Mouse (Mus musculus) MEL (cell line): Measurements from ENCODE around the gene Ildr1. TPM values are rescaled to one million over a fixed set of nuclear protein-coding genes. Genes with fewer than 3 reads are reported as not detected.

Source experiments
- DNase-seq: peaks from one replicate; pipeline ENCODE4 v3.0.0; 2011; ENCODE audit warnings: low read depth, low spot score
- H3K27ac ChIP-seq: 2 replicates; pipeline ENCODE4 v1.5.1; 2012; ENCODE audit warnings: low read depth, mild to moderate bottlenecking, control low read depth, low read length, moderate library complexity; ENCODE audit not compliant: control insufficient read depth
- H3K27me3 ChIP-seq, 2 experiments: fragments of 150-350 bp in 1 of 2; sonication (generic) in 1 of 2; 2 replicates each; pipeline ENCODE4 v1.6.1; 2012; ENCODE audit warnings: low read length in 2 of 2, mild to moderate bottlenecking in 2 of 2, improper control_type of control experiment in 1 of 2, moderate library complexity in 1 of 2; ENCODE audit not compliant: insufficient read depth in 2 of 2, control insufficient read depth in 1 of 2
- H3K36me3 ChIP-seq, 2 experiments: 2 replicates each; pipeline ENCODE4 v1.6.1; 2012 to 2014; ENCODE audit warnings: low read length in 2 of 2, improper control_type of control experiment in 1 of 2, inconsistent platforms in 1 of 2, mild to moderate bottlenecking in 1 of 2; ENCODE audit not compliant: insufficient read depth in 2 of 2, control insufficient read depth in 1 of 2
- H3K4me1 ChIP-seq, 2 experiments: fragments of 150-350 bp in 1 of 2; sonication (generic) in 1 of 2; 2 replicates each; pipeline ENCODE4 v1.6.1; 2012; ENCODE audit warnings: low read length in 2 of 2, improper control_type of control experiment in 1 of 2, mild to moderate bottlenecking in 1 of 2; ENCODE audit not compliant: insufficient read depth in 2 of 2, control insufficient read depth in 1 of 2
- H3K4me3 ChIP-seq, 2 experiments: fragments of 150-350 bp in 1 of 2; sonication (generic) in 1 of 2; 2 replicates each; pipeline ENCODE4 v1.5.1; 2012; ENCODE audit warnings: low read depth in 2 of 2, low read length in 2 of 2, mild to moderate bottlenecking in 2 of 2, moderate library complexity in 2 of 2, control low read depth in 1 of 2, improper control_type of control experiment in 1 of 2; ENCODE audit not compliant: control insufficient read depth in 1 of 2, insufficient read depth in 1 of 2
- H3K79me2 ChIP-seq: 2 replicates; pipeline ENCODE4 v1.6.1; 2012; ENCODE audit warnings: mild to moderate bottlenecking, low read length, moderate library complexity; ENCODE audit not compliant: control insufficient read depth, poor library complexity, insufficient read depth
- H3K9ac ChIP-seq: 2 replicates; pipeline ENCODE4 v1.6.1; 2012; ENCODE audit warnings: low read depth, mild to moderate bottlenecking, control low read depth, low read length, moderate library complexity; ENCODE audit not compliant: control insufficient read depth, poor library complexity, severe bottlenecking
- H3K9me3 ChIP-seq: fragments of 150-350 bp; sonication (generic); replicated peaks from 2 replicates; pipeline ENCODE4 v1.6.1; 2012; ENCODE audit warnings: mild to moderate bottlenecking, low read length, improper control_type of control experiment, moderate library complexity; ENCODE audit not compliant: insufficient read depth
- CHD1 ChIP-seq: IDR thresholded peaks from 2 replicates; pipeline ENCODE4 v1.6.1; 2012; ENCODE audit warnings: low read depth, mild to moderate bottlenecking, inconsistent platforms, low read length, improper control_type of control experiment
- CHD2 ChIP-seq: IDR thresholded peaks from 2 replicates; pipeline ENCODE4 v1.6.1; 2011; ENCODE audit warnings: low read length, improper control_type of control experiment
- E2F4 ChIP-seq: IDR thresholded peaks from 2 replicates; pipeline ENCODE4 v1.6.1; 2011; ENCODE audit warnings: low read depth, low read length, improper control_type of control experiment, borderline replicate concordance
- EP300 ChIP-seq, 2 experiments: IDR thresholded peaks; 2 replicates each; pipeline ENCODE4 v1.6.1; 2011; ENCODE audit warnings: improper control_type of control experiment in 2 of 2, low read length in 2 of 2, low read depth in 1 of 2, mild to moderate bottlenecking in 1 of 2
- GABPA ChIP-seq: IDR thresholded peaks from 2 replicates; pipeline ENCODE4 v1.6.1; 2012; ENCODE audit warnings: low read depth, mild to moderate bottlenecking, inconsistent platforms, low read length, improper control_type of control experiment, moderate library complexity
- GATA1 ChIP-seq: IDR thresholded peaks from 2 replicates; pipeline ENCODE4 v1.6.1; 2011; ENCODE audit warnings: low read depth, low read length, improper control_type of control experiment
- HCFC1 ChIP-seq: IDR thresholded peaks from 2 replicates; pipeline ENCODE4 v1.6.1; 2012; ENCODE audit warnings: low read depth, mild to moderate bottlenecking, inconsistent platforms, low read length, improper control_type of control experiment, moderate library complexity
- JUND ChIP-seq: IDR thresholded peaks from 2 replicates; pipeline ENCODE4 v1.6.1; 2011; ENCODE audit warnings: low read depth, mild to moderate bottlenecking, improper control_type of control experiment, low read length
- KAT2A ChIP-seq: conservative IDR thresholded peaks from 2 replicates; pipeline ENCODE4 v1.6.1; 2012; ENCODE audit warnings: low read depth, low read length, improper control_type of control experiment, inconsistent platforms
- MAFK ChIP-seq: IDR thresholded peaks from 2 replicates; pipeline ENCODE4 v1.6.1; 2011; ENCODE audit warnings: low read depth, mild to moderate bottlenecking, low read length, improper control_type of control experiment, borderline replicate concordance
- MXI1 ChIP-seq: IDR thresholded peaks from 2 replicates; pipeline ENCODE4 v1.6.1; 2011; ENCODE audit warnings: mild to moderate bottlenecking, low read depth, low read length, improper control_type of control experiment
- MYB ChIP-seq: IDR thresholded peaks from 2 replicates; pipeline ENCODE4 v1.6.1; 2011; ENCODE audit warnings: mild to moderate bottlenecking, low read depth, low read length, improper control_type of control experiment
- MYC ChIP-seq: IDR thresholded peaks from 2 replicates; pipeline ENCODE4 v1.6.1; 2011; ENCODE audit warnings: low read depth, mild to moderate bottlenecking, low read length, improper control_type of control experiment, moderate library complexity
- NELFE ChIP-seq: IDR thresholded peaks from 2 replicates; pipeline ENCODE4 v1.6.1; 2011; ENCODE audit warnings: low read depth, low read length, improper control_type of control experiment
- POLR2A ChIP-seq, 2 experiments: IDR thresholded peaks; 2 replicates each; pipeline ENCODE4 v1.6.1; 2011 to 2012; ENCODE audit warnings: low read length in 2 of 2, mild to moderate bottlenecking in 2 of 2, control low read depth in 1 of 2, improper control_type of control experiment in 1 of 2, low read depth in 1 of 2, moderate library complexity in 1 of 2; ENCODE audit not compliant: control insufficient read depth in 1 of 2, insufficient read depth in 1 of 2, poor library complexity in 1 of 2
- RAD21 ChIP-seq: IDR thresholded peaks from 2 replicates; pipeline ENCODE4 v1.6.1; 2011; ENCODE audit warnings: mild to moderate bottlenecking, low read depth, low read length, improper control_type of control experiment
- SMC3 ChIP-seq: IDR thresholded peaks from 2 replicates; pipeline ENCODE4 v1.6.1; 2011; ENCODE audit warnings: low read depth, low read length, improper control_type of control experiment
- TAL1 ChIP-seq: IDR thresholded peaks from 2 replicates; pipeline ENCODE4 v1.6.1; 2012; ENCODE audit warnings: mild to moderate bottlenecking, inconsistent platforms, low read length, moderate library complexity, mixed read lengths
- TBP ChIP-seq: IDR thresholded peaks from 2 replicates; pipeline ENCODE4 v1.8.0; 2011; ENCODE audit warnings: low read depth, low read length, improper control_type of control experiment
- TCF12 ChIP-seq: IDR thresholded peaks from 2 replicates; pipeline ENCODE4 v1.6.1; 2014; ENCODE audit warnings: low read depth, mild to moderate bottlenecking, inconsistent platforms, low read length, improper control_type of control experiment, moderate library complexity
- USF1 ChIP-seq: IDR thresholded peaks from 2 replicates; pipeline ENCODE4 v1.6.1; 2014; ENCODE audit warnings: low read depth, mild to moderate bottlenecking, inconsistent platforms, low read length, improper control_type of control experiment, moderate library complexity
- USF2 ChIP-seq, 2 experiments: IDR thresholded peaks; 2 replicates each; pipeline ENCODE4 v1.6.1; 2011 to 2012; ENCODE audit warnings: improper control_type of control experiment in 2 of 2, low read length in 2 of 2, borderline replicate concordance in 1 of 2, inconsistent platforms in 1 of 2, low read depth in 1 of 2, mild to moderate bottlenecking in 1 of 2; ENCODE audit not compliant: insufficient read depth in 1 of 2
- polyA plus RNA-seq, 2 experiments: library from polyadenylated mRNA; stranded (reverse) in 1 of 2; unstranded in 1 of 2; fragments of >175 nt in 1 of 2; fragments of >200 nt in 1 of 2; gene quantifications; 2 replicates each; pipeline versions ENCODE4 v1.2.1 to v1.2.4; 2012; ENCODE audit warnings: low replicate concordance in 2 of 2, low read depth in 1 of 2; ENCODE audit not compliant: insufficient read length in 2 of 2, insufficient read depth in 1 of 2, missing spikeins in 1 of 2
- total RNA-seq: library from RNA; depleted of rRNA; stranded (reverse); fragments of 300-350 nt; gene quantifications from 2 replicates; pipeline ENCODE4 v1.2.3, GENCODE M21; 2012

Ildr1 gene
- total and polyA plus RNA-seq, 3 experiments, result not detected

DNA sequence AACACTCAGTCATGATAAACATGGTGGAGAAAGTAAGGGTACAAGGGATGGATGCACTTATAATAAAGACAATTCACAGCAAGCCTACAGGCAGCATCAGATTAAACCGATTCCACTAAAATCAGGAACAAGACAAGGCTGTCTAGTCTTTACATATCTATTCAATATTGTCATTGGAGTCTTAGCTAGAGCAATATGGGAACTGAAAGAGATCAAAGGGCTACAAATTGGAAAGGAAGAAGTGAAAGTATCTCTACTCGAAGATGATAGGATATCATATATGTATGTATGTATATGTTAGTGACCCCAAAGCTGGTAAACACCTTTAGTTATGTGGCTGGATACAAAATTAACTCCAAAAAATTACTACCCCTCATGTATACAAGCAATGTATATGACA lies 35.2 kb downstream of the Ildr1 start:
- TF ChIP-seq SMC3 (no peak), EP300 (IDR thresholded peaks at IDR 0.05; ENCODE audit: low read depth in 1 of 2, low read length in 2 of 2) (no peak)
- no peak for DNase-seq
- H3K27ac ChIP-seq, result no peak overlapping the region
- H3K79me2 ChIP-seq, result no peaks in the 10 kb centered on the region
- no peaks in the 10 kb centered on the region for H3K9me3 ChIP-seq
- H3K9ac ChIP-seq, result no peak overlapping the region
- H3K36me3 ChIP-seq, result no peaks in the 10 kb centered on the region
- no peak overlapping the region for H3K4me3 ChIP-seq
- H3K27me3 ChIP-seq, result no peaks in the 10 kb centered on the region; a peak in 1 of 4 replicates
- no peaks in the 10 kb centered on the region for H3K4me1 ChIP-seq

DNA sequence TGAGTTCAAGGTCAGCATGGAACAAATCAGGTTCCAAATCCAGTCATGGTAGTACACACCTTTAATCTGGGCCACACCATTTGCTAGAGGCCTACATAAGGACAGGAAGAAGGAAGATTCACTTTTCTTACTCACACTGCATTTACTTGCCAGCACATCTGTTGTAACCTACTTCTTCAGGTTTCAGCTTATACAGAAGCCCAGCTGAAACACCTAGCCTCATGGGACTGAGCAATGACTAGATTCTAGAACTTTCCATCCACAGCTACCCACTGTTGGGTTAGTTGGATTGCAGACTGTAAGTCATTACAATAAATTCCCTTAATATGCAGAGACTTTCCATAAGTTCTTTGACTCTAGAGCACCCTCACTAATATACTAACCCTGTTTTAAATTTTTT lies 38.8 kb downstream of the Ildr1 start:
- no peak for DNase-seq
- H3K4me3 ChIP-seq, result no peak overlapping the region
- H3K79me2 ChIP-seq, result no peaks in the 10 kb centered on the region
- TF ChIP-seq CHD2, result no peak
- TF ChIP-seq CHD1, result no peak
- TF ChIP-seq MAFK, result no peak
- TF ChIP-seq USF2 (IDR thresholded peaks at IDR 0.05; ENCODE audit: borderline replicate concordance in 1 of 2, insufficient read depth in 1 of 2, low read depth in 1 of 2, low read length in 2 of 2), result no peak
- TF ChIP-seq GABPA, result no peak
- TF ChIP-seq MYC, result no peak
- no peak for TF ChIP-seq MYB
- no peak for TF ChIP-seq GATA1
- TF ChIP-seq E2F4, result no peak
- TF ChIP-seq RAD21, result no peak
- TF ChIP-seq NELFE, result no peak
- no peak for TF ChIP-seq USF1
- TF ChIP-seq MXI1, result no peak
- TF ChIP-seq TBP, result no peak
- no peak for TF ChIP-seq KAT2A
- TF ChIP-seq JUND, result no peak
- TF ChIP-seq TAL1, result no peak
- TF ChIP-seq POLR2A (IDR thresholded peaks at IDR 0.05; ENCODE audit: control insufficient read depth in 1 of 2, insufficient read depth in 1 of 2, low read depth in 1 of 2, low read length in 2 of 2, poor library complexity in 1 of 2), result no peak
- no peak for TF ChIP-seq HCFC1
- TF ChIP-seq TCF12, result no peak
- no peaks in the 10 kb centered on the region for H3K9me3 ChIP-seq
- no peaks in the 10 kb centered on the region; a peak in 1 of 4 replicates for H3K27me3 ChIP-seq
- no peak overlapping the region for H3K9ac ChIP-seq
- no peaks in the 10 kb centered on the region for H3K4me1 ChIP-seq
- H3K27ac ChIP-seq, result no peak overlapping the region
- H3K36me3 ChIP-seq, result no peaks in the 10 kb centered on the region
